27 mouse cellular contexts compared by ENCODE assay signal in genomic region chr11:114054581-114055315, GRCm38 (mm10). TPM values are rescaled to one million over a fixed set of nuclear protein-coding genes. Genes with fewer than 3 reads are reported as not detected.
DNase-seq lines count a peak whose midpoint lies in the region; ATAC-seq lines count a peak whose summit lies in the region.
"Had no signal": no experiment of that assay in that cellular context is flagged by ENCODE, and none has a peak within 500 bp of the region (broad histone marks: within the 10 kb centered on the region; RNA-seq: fewer than 3 reads in every experiment).

No protein-coding gene starts in this region.

- no peaks in the 10 kb centered on the region for H3K9me3 ChIP-seq in hindbrain, embryonic 10.5 days
- H3K9me3 ChIP-seq in hindbrain, embryonic 14.5 days (ENCODE audit: control insufficient read depth, low read length): no peaks in the 10 kb centered on the region
- no peaks in the 10 kb centered on the region for H3K9me3 ChIP-seq in midbrain, embryonic 15.5 days
- H3K9me3 ChIP-seq in midbrain, embryonic 16.5 days (replicated peaks; ENCODE audit: control insufficient read depth, low read length, poor library complexity, severe bottlenecking): no peaks in the 10 kb centered on the region
- H3K9me3 ChIP-seq in hindbrain, embryonic 16.5 days (ENCODE audit: control insufficient read depth, low read length): no peaks in the 10 kb centered on the region
- H3K9me3 ChIP-seq: intestine, embryonic 15.5 days; limb, embryonic 12.5 days; liver, embryonic 12.5 days had no signal

- no peak overlapping the region for H3K4me2 ChIP-seq in hindbrain, embryonic 14.5 days (replicated peaks)
- no peak overlapping the region for H3K4me2 ChIP-seq in midbrain, embryonic 15.5 days
- H3K4me2 ChIP-seq in midbrain, embryonic 16.5 days (ENCODE audit: low read length): no peak overlapping the region
- H3K4me2 ChIP-seq in hindbrain, embryonic 16.5 days (ENCODE audit: low read length): peak overlapping the region; percentile 12
- H3K4me2 ChIP-seq: heart, embryonic 11.5 days; intestine, embryonic 15.5 days; limb, embryonic 12.5 days; liver, embryonic 12.5 days had no signal

- ATAC-seq in hindbrain, embryonic 14.5 days (ENCODE audit: low FRiP score): no peak
- peak; percentile 33; the same call in 1 of the 2 replicates for ATAC-seq in midbrain, embryonic 15.5 days (replicated peaks)
- no peak for ATAC-seq in midbrain, embryonic 16.5 days
- ATAC-seq in hindbrain, embryonic 16.5 days: peak; percentile 41; the same call in 1 of the 2 replicates
- no peak for ATAC-seq in erythroblast, adult 5-6 weeks (replicated peaks; ENCODE audit: low FRiP score, poor library complexity, severe bottlenecking)
- ATAC-seq: activated CD4-positive, CD25-positive, alpha-beta regulatory T cell, adult 4 months; intestine, embryonic 15.5 days; liver, embryonic 12.5 days had no signal

- no peak overlapping the region for H3K9ac ChIP-seq in hindbrain, embryonic 14.5 days
- no peak overlapping the region for H3K9ac ChIP-seq in midbrain, embryonic 15.5 days
- H3K9ac ChIP-seq in midbrain, embryonic 16.5 days (ENCODE audit: low read depth, low read length): no peak overlapping the region
- H3K9ac ChIP-seq in hindbrain, embryonic 16.5 days (ENCODE audit: low read depth, low read length): peak overlapping the region; percentile 41
- H3K9ac ChIP-seq: intestine, embryonic 15.5 days; limb, embryonic 12.5 days; liver, embryonic 12.5 days had no signal

- H3K36me3 ChIP-seq in hindbrain, embryonic 10.5 days: no peaks in the 10 kb centered on the region
- no peaks in the 10 kb centered on the region for H3K36me3 ChIP-seq in hindbrain, embryonic 14.5 days (replicated peaks; ENCODE audit: control insufficient read depth, insufficient read depth)
- no peaks in the 10 kb centered on the region for H3K36me3 ChIP-seq in midbrain, embryonic 15.5 days (replicated peaks)
- no peaks in the 10 kb centered on the region for H3K36me3 ChIP-seq in midbrain, embryonic 16.5 days (ENCODE audit: control insufficient read depth, insufficient read depth, low read length)
- H3K36me3 ChIP-seq in hindbrain, embryonic 16.5 days (ENCODE audit: control insufficient read depth, insufficient read depth, low read length): no peaks in the 10 kb centered on the region
- H3K36me3 ChIP-seq: intestine, embryonic 15.5 days; limb, embryonic 12.5 days; liver, embryonic 12.5 days had no signal

- DNase-seq in hindbrain, embryonic 10.5 days (ENCODE audit: low spot score): no peak
- DNase-seq in hindbrain, embryonic 14.5 days (ENCODE audit: low spot score): no peak
- peak; percentile 93 for DNase-seq in retina, embryonic 14.5 days (ENCODE audit: low spot score)
- no peak for DNase-seq in B cell, adult 2 months
- DNase-seq: adrenal gland, postnatal 10 days; cerebellum, adult 2 months; gastrocnemius, postnatal 10 days; kidney, adult 9 months; kidney, postnatal 14 days; lung, adult 18-20 months; lung, postnatal 10 days; right cerebral cortex, postnatal 25 days; spleen, adult 18-20 months had no signal

- WGBS in hindbrain, embryonic 10.5 days: 78% methylated on average over 17 of the region's 17 CpGs
- WGBS in hindbrain, embryonic 14.5 days: 51% methylated on average over 17 of the region's 17 CpGs
- WGBS in midbrain, embryonic 15.5 days: 50% methylated on average over 17 of the region's 17 CpGs
- WGBS in midbrain, embryonic 16.5 days: 60% methylated on average over 17 of the region's 17 CpGs
- WGBS in hindbrain, embryonic 16.5 days: 48% methylated on average over 17 of the region's 17 CpGs

- H3K27me3 ChIP-seq in hindbrain, embryonic 10.5 days (ENCODE audit: insufficient read depth, poor library complexity, severe bottlenecking): peaks cover 11% of the 10 kb centered on the region; the same call in 1 of the 2 replicates
- no peaks in the 10 kb centered on the region for H3K27me3 ChIP-seq in hindbrain, embryonic 14.5 days (ENCODE audit: control insufficient read depth, insufficient read depth, low read length)
- no peaks in the 10 kb centered on the region for H3K27me3 ChIP-seq in midbrain, embryonic 15.5 days (replicated peaks)
- H3K27me3 ChIP-seq in midbrain, embryonic 16.5 days (ENCODE audit: control insufficient read depth, insufficient read depth, low read depth, low read length): no peaks in the 10 kb centered on the region
- no peaks in the 10 kb centered on the region for H3K27me3 ChIP-seq in hindbrain, embryonic 16.5 days (replicated peaks; ENCODE audit: control insufficient read depth, insufficient read depth, low read length)
- H3K27me3 ChIP-seq: intestine, embryonic 15.5 days had no signal

- no peak overlapping the region for H3K4me3 ChIP-seq in hindbrain, embryonic 10.5 days
- H3K4me3 ChIP-seq in hindbrain, embryonic 14.5 days (replicated peaks; ENCODE audit: low read length): no peak overlapping the region
- no peak overlapping the region for H3K4me3 ChIP-seq in midbrain, embryonic 15.5 days
- no peak overlapping the region for H3K4me3 ChIP-seq in midbrain, embryonic 16.5 days (ENCODE audit: low read depth, low read length)
- no peak overlapping the region for H3K4me3 ChIP-seq in hindbrain, embryonic 16.5 days (ENCODE audit: low read length)
- H3K4me3 ChIP-seq: intestine, embryonic 15.5 days; limb, embryonic 12.5 days; liver, embryonic 12.5 days had no signal

- H3K27ac ChIP-seq in hindbrain, embryonic 10.5 days: 0 out of 2 replicates have a peak overlapping the region, but pooled peaks have one; percentile 50
- H3K27ac ChIP-seq in hindbrain, embryonic 14.5 days: no peak overlapping the region
- no peak overlapping the region for H3K27ac ChIP-seq in midbrain, embryonic 15.5 days
- no peak overlapping the region for H3K27ac ChIP-seq in midbrain, embryonic 16.5 days (ENCODE audit: low read length)
- H3K27ac ChIP-seq in hindbrain, embryonic 16.5 days (ENCODE audit: low read depth, low read length): no peak overlapping the region
- H3K27ac ChIP-seq: intestine, embryonic 15.5 days; limb, embryonic 12.5 days; liver, embryonic 12.5 days had no signal

- peaks cover 52% of the 10 kb centered on the region for H3K4me1 ChIP-seq in hindbrain, embryonic 10.5 days (replicated peaks)
- peaks cover 18% of the 10 kb centered on the region; the same call in 1 of the 2 replicates for H3K4me1 ChIP-seq in hindbrain, embryonic 14.5 days (replicated peaks; ENCODE audit: control insufficient read depth, insufficient read depth, low read length)
- peaks cover 6% of the 10 kb centered on the region for H3K4me1 ChIP-seq in midbrain, embryonic 15.5 days
- H3K4me1 ChIP-seq in midbrain, embryonic 16.5 days (ENCODE audit: control insufficient read depth, insufficient read depth, low read length): peaks cover 4% of the 10 kb centered on the region
- peaks cover 18% of the 10 kb centered on the region for H3K4me1 ChIP-seq in hindbrain, embryonic 16.5 days (ENCODE audit: control insufficient read depth, insufficient read depth, low read depth, low read length)
- H3K4me1 ChIP-seq: intestine, embryonic 15.5 days had no signal

RNA-seq across cellular contexts. Expression of gene Sdk2, which starts 12.1 kb away (rescaled TPM):
- polyA plus RNA-seq in hindbrain, embryonic 10.5 days (2016; fragmentation: Nextera tagmentation; extraction: Ambion mirVana): 3.2 and 4.3 TPM in 2 replicates
- polyA plus RNA-seq in hindbrain, embryonic 14.5 days (2014; fragmentation: Nextera tagmentation; extraction: Ambion mirVana): 3.6 and 6.3 TPM in 2 replicates
- polyA plus RNA-seq in midbrain, embryonic 15.5 days (2015; fragmentation: Nextera tagmentation; extraction: Ambion mirVana): 4.6 and 6.0 TPM in 2 replicates
- 3.0 and 3.5 TPM in 2 replicates for polyA plus RNA-seq in midbrain, embryonic 16.5 days (2015; fragmentation: Nextera tagmentation; extraction: Ambion mirVana)
- 3.3 and 3.6 TPM in 2 replicates for polyA plus RNA-seq in hindbrain, embryonic 16.5 days (2015; fragmentation: Nextera tagmentation; extraction: Ambion mirVana)
- not detected in 2 replicates for total RNA-seq in erythroblast, adult 5-6 weeks (2015; ENCODE audit: low replicate concordance)
- total RNA-seq in erythroblast, adult 5-6 weeks (2017; ENCODE audit: low replicate concordance): not detected in 2 replicates
- total RNA-seq: granulocyte monocyte progenitor cell, adult 5-6 weeks; hematopoietic stem cell, adult 5-6 weeks; megakaryocyte progenitor cell, adult 5-6 weeks; MEL; neutrophil, adult 5-6 weeks had no signal
- polyA plus RNA-seq: activated CD4-positive, CD25-positive, alpha-beta regulatory T cell, adult 4 months had no signal

Comparison
In these comparisons a context has a peak if more than half of its experiments do, and no peak if none do; other contexts are left out.
1. ATAC-seq: peak in midbrain, embryonic 15.5 days (single experiment) and hindbrain, embryonic 16.5 days (single experiment); none in hindbrain, embryonic 14.5 days (single experiment), midbrain, embryonic 16.5 days (single experiment) and erythroblast, adult 5-6 weeks (single experiment).